Mouse (Mus musculus): ENCODE measurements around the gene Gsk3a.

GRCm38 (mm10) chr7:25282731-25283211, 45.1 kb upstream of the Gsk3a start:
- TF ChIP-seq MAFK (IDR thresholded peaks at IDR 0.05; ENCODE audit: insufficient replicate concordance, low read length) = no peak
- no peak for TF ChIP-seq BHLHE40 (IDR thresholded peaks at IDR 0.05; ENCODE audit: low read depth, low read length)
- no peak for TF ChIP-seq CTCF (conservative IDR thresholded peaks at IDR 0.05 in 1 of 2, IDR thresholded peaks at IDR 0.05 in 1 of 2; ENCODE audit: low read depth in 2 of 2, low read length in 2 of 2)
- TF ChIP-seq CHD1 (IDR thresholded peaks at IDR 0.05; ENCODE audit: low read depth, low read length) = no peak
- TF ChIP-seq EP300 (IDR thresholded peaks at IDR 0.05; ENCODE audit: low read length) = no peak
- no peak for TF ChIP-seq IRF4 (IDR thresholded peaks at IDR 0.05; ENCODE audit: low read depth, low read length)
- no peak for TF ChIP-seq POLR2A (IDR thresholded peaks at IDR 0.05; ENCODE audit: low read depth, low read length)
- no peak for TF ChIP-seq ELF1 (IDR thresholded peaks at IDR 0.05; ENCODE audit: low read depth, low read length)
- TF ChIP-seq ZNF384 (IDR thresholded peaks at IDR 0.05; ENCODE audit: low read depth, low read length) = no peak
- TF ChIP-seq MAX (IDR thresholded peaks at IDR 0.05; ENCODE audit: low read length) = no peak
- TF ChIP-seq SIN3A (IDR thresholded peaks at IDR 0.05; ENCODE audit: low read length) = 0 out of 2 replicates have a peak, but pooled peaks have one; percentile 8
- no peak for TF ChIP-seq USF2 (conservative IDR thresholded peaks at IDR 0.05; ENCODE audit: low read depth, low read length)
- TF ChIP-seq RCOR1 (conservative IDR thresholded peaks at IDR 0.05; ENCODE audit: low read depth, low read length) = no peak
- no peak for TF ChIP-seq TBP (conservative IDR thresholded peaks at IDR 0.05; ENCODE audit: low read depth, low read length)

Measured in CH12.LX (cell line).